Mouse (Mus musculus): ENCODE results near the gene Plxnb3. TPM values are rescaled to one million over a fixed set of nuclear protein-coding genes. Genes with fewer than 3 reads are reported as not detected.

The Plxnb3 gene
- polyA plus RNA-seq, 1 experiment, result 0.02 TPM

- peaks cover 53% of the 10 kb centered on the region for H3K79me3 ChIP-seq (ENCODE audit: low read depth)
- peak overlapping the region; percentile 56 for H3K4me3 ChIP-seq (ENCODE audit: insufficient read depth, poor library complexity, severe bottlenecking)
- peaks cover 71% of the 10 kb centered on the region for H3K79me2 ChIP-seq (ENCODE audit: control insufficient read depth, insufficient read depth)
- no peaks in the 10 kb centered on the region for H3K27me3 ChIP-seq (ENCODE audit: control insufficient read depth, insufficient read depth, insufficient read length)
- TF ChIP-seq CEBPB (IDR thresholded peaks at IDR 0.05; ENCODE audit: low read depth) (no peak), MAX (IDR thresholded peaks at IDR 0.05) (no peak), FOSL1 (IDR thresholded peaks at IDR 0.05; ENCODE audit: insufficient read depth, low read length, poor library complexity, severe bottlenecking) (no peak), USF1 (IDR thresholded peaks at IDR 0.05; ENCODE audit: low read depth) (no peak), MYOD1 (IDR thresholded peaks at IDR 0.05; ENCODE audit: control insufficient read depth, insufficient read length, low read depth) (no peak), CTCF (IDR thresholded peaks at IDR 0.05; ENCODE audit: control insufficient read depth, insufficient read depth, insufficient read length) (no peak), MYOG (IDR thresholded peaks at IDR 0.05; ENCODE audit: control insufficient read depth, extremely low read depth, insufficient read length) (no peak)
- peak overlapping the region; percentile 86 for H3ac ChIP-seq (ENCODE audit: control insufficient read depth, insufficient read length, low read depth)
- peaks cover 27% of the 10 kb centered on the region for H3K36me3 ChIP-seq (ENCODE audit: control insufficient read depth, insufficient read depth)
Measured at GRCm38 (mm10) chrX:73787225-73787558, 30.3 kb downstream of the Plxnb3 start.

- H3K79me2 ChIP-seq (ENCODE audit: control insufficient read depth, insufficient read depth), result peaks cover 58% of the 10 kb centered on the region
- H3K79me3 ChIP-seq (ENCODE audit: low read depth), result peaks cover 47% of the 10 kb centered on the region
- TF ChIP-seq CEBPB (IDR thresholded peaks at IDR 0.05; ENCODE audit: low read depth), result no peak
- no peak for TF ChIP-seq MAX (IDR thresholded peaks at IDR 0.05)
- no peak for TF ChIP-seq CTCF (IDR thresholded peaks at IDR 0.05; ENCODE audit: control insufficient read depth, insufficient read depth, insufficient read length)
- no peak for TF ChIP-seq FOSL1 (IDR thresholded peaks at IDR 0.05; ENCODE audit: insufficient read depth, low read length, poor library complexity, severe bottlenecking)
- no peak for TF ChIP-seq MYOG (IDR thresholded peaks at IDR 0.05; ENCODE audit: control insufficient read depth, extremely low read depth, insufficient read length)
- no peak for TF ChIP-seq MYOD1 (IDR thresholded peaks at IDR 0.05; ENCODE audit: control insufficient read depth, insufficient read length, low read depth)
- TF ChIP-seq USF1 (IDR thresholded peaks at IDR 0.05; ENCODE audit: low read depth), result no peak
- H3ac ChIP-seq (ENCODE audit: control insufficient read depth, insufficient read length, low read depth), result peak overlapping the region; percentile 62
- H3K4me3 ChIP-seq (ENCODE audit: insufficient read depth, poor library complexity, severe bottlenecking), result no peak overlapping the region
- H3K36me3 ChIP-seq (ENCODE audit: control insufficient read depth, insufficient read depth), result peaks cover 27% of the 10 kb centered on the region
- H3K27me3 ChIP-seq (ENCODE audit: control insufficient read depth, insufficient read depth, insufficient read length), result no peaks in the 10 kb centered on the region
Measured at GRCm38 (mm10) chrX:73788501-73788900, 31.6 kb downstream of the Plxnb3 start.

GRCm38 (mm10) chrX:73793039-73793438 lies 36.1 kb downstream of the Plxnb3 start:
- Histone ChIP-seq H3ac (ENCODE audit: control insufficient read depth, insufficient read length, low read depth) (no peak overlapping the region), H3K79me2 (ENCODE audit: control insufficient read depth, insufficient read depth) (peaks cover 18% of the 10 kb centered on the region), H3K36me3 (ENCODE audit: control insufficient read depth, insufficient read depth) (peaks cover 27% of the 10 kb centered on the region), H3K79me3 (ENCODE audit: low read depth) (peaks cover 11% of the 10 kb centered on the region), H3K27me3 (ENCODE audit: control insufficient read depth, insufficient read depth, insufficient read length) (no peaks in the 10 kb centered on the region), H3K4me3 (ENCODE audit: insufficient read depth, poor library complexity, severe bottlenecking) (no peak overlapping the region)
- TF ChIP-seq FOSL1 (IDR thresholded peaks at IDR 0.05; ENCODE audit: insufficient read depth, low read length, poor library complexity, severe bottlenecking) (no peak), USF1 (IDR thresholded peaks at IDR 0.05; ENCODE audit: low read depth) (no peak), MYOG (IDR thresholded peaks at IDR 0.05; ENCODE audit: control insufficient read depth, extremely low read depth, insufficient read length) (no peak), CTCF (IDR thresholded peaks at IDR 0.05; ENCODE audit: control insufficient read depth, insufficient read depth, insufficient read length) (no peak), CEBPB (IDR thresholded peaks at IDR 0.05; ENCODE audit: low read depth) (no peak)

GRCm38 (mm10) chrX:73793505-73793904 lies 36.6 kb downstream of the Plxnb3 start:
- peaks cover 13% of the 10 kb centered on the region for H3K79me2 ChIP-seq (ENCODE audit: control insufficient read depth, insufficient read depth)
- H3K36me3 ChIP-seq (ENCODE audit: control insufficient read depth, insufficient read depth), result peaks cover 24% of the 10 kb centered on the region
- H3ac ChIP-seq (ENCODE audit: control insufficient read depth, insufficient read length, low read depth), result no peak overlapping the region
- H3K4me3 ChIP-seq (ENCODE audit: insufficient read depth, poor library complexity, severe bottlenecking), result no peak overlapping the region
- no peaks in the 10 kb centered on the region for H3K27me3 ChIP-seq (ENCODE audit: control insufficient read depth, insufficient read depth, insufficient read length)
- peaks cover 7% of the 10 kb centered on the region for H3K79me3 ChIP-seq (ENCODE audit: low read depth)
- no peak for TF ChIP-seq CTCF (IDR thresholded peaks at IDR 0.05; ENCODE audit: control insufficient read depth, insufficient read depth, insufficient read length)
- no peak for TF ChIP-seq USF1 (IDR thresholded peaks at IDR 0.05; ENCODE audit: low read depth)
- TF ChIP-seq MAX (IDR thresholded peaks at IDR 0.05), result no peak
- no peak for TF ChIP-seq FOSL1 (IDR thresholded peaks at IDR 0.05; ENCODE audit: insufficient read depth, low read length, poor library complexity, severe bottlenecking)
- no peak for TF ChIP-seq MYOG (IDR thresholded peaks at IDR 0.05; ENCODE audit: control insufficient read depth, extremely low read depth, insufficient read length)
- TF ChIP-seq MYOD1 (IDR thresholded peaks at IDR 0.05; ENCODE audit: control insufficient read depth, insufficient read length, low read depth), result no peak
- TF ChIP-seq CEBPB (IDR thresholded peaks at IDR 0.05; ENCODE audit: low read depth), result no peak

GRCm38 (mm10) chrX:73797511-73797910 lies 40.6 kb downstream of the Plxnb3 start:
- no peaks in the 10 kb centered on the region for H3K27me3 ChIP-seq (ENCODE audit: control insufficient read depth, insufficient read depth, insufficient read length)
- TF ChIP-seq CTCF (IDR thresholded peaks at IDR 0.05; ENCODE audit: control insufficient read depth, insufficient read depth, insufficient read length), result no peak
- TF ChIP-seq MYOD1 (IDR thresholded peaks at IDR 0.05; ENCODE audit: control insufficient read depth, insufficient read length, low read depth), result no peak
- TF ChIP-seq MAX (IDR thresholded peaks at IDR 0.05), result no peak
- TF ChIP-seq FOSL1 (IDR thresholded peaks at IDR 0.05; ENCODE audit: insufficient read depth, low read length, poor library complexity, severe bottlenecking), result no peak
- TF ChIP-seq MYOG (IDR thresholded peaks at IDR 0.05; ENCODE audit: control insufficient read depth, extremely low read depth, insufficient read length), result no peak
- TF ChIP-seq CEBPB (IDR thresholded peaks at IDR 0.05; ENCODE audit: low read depth), result no peak
- no peak for TF ChIP-seq USF1 (IDR thresholded peaks at IDR 0.05; ENCODE audit: low read depth)
- no peak overlapping the region for H3K4me3 ChIP-seq (ENCODE audit: insufficient read depth, poor library complexity, severe bottlenecking)
- H3K79me2 ChIP-seq (ENCODE audit: control insufficient read depth, insufficient read depth), result no peaks in the 10 kb centered on the region
- no peaks in the 10 kb centered on the region for H3K36me3 ChIP-seq (ENCODE audit: control insufficient read depth, insufficient read depth)
- no peak overlapping the region for H3ac ChIP-seq (ENCODE audit: control insufficient read depth, insufficient read length, low read depth)
- H3K79me3 ChIP-seq (ENCODE audit: low read depth), result no peaks in the 10 kb centered on the region

- Histone ChIP-seq H3K79me3 (ENCODE audit: low read depth) (no peaks in the 10 kb centered on the region), H3K36me3 (ENCODE audit: control insufficient read depth, insufficient read depth) (no peaks in the 10 kb centered on the region), H3K79me2 (ENCODE audit: control insufficient read depth, insufficient read depth) (no peaks in the 10 kb centered on the region), H3K27me3 (ENCODE audit: control insufficient read depth, insufficient read depth, insufficient read length) (no peaks in the 10 kb centered on the region), H3K4me3 (ENCODE audit: insufficient read depth, poor library complexity, severe bottlenecking) (no peak overlapping the region), H3ac (ENCODE audit: control insufficient read depth, insufficient read length, low read depth) (no peak overlapping the region)
- TF ChIP-seq CEBPB (IDR thresholded peaks at IDR 0.05; ENCODE audit: low read depth) (no peak), CTCF (IDR thresholded peaks at IDR 0.05; ENCODE audit: control insufficient read depth, insufficient read depth, insufficient read length) (peak; percentile 75)
Measured at GRCm38 (mm10) chrX:73798502-73798901, 41.6 kb downstream of the Plxnb3 start.
